Mouse (Mus musculus) liver, embryonic 14.5 days (tissue): ENCODE measurements around the gene Lactbl1.

ENCODE experiments used
- CTCF ChIP-seq: IDR thresholded peaks from 2 replicates; pipeline ENCODE4 v1.5.1; 2016; ENCODE audit warnings: antibody characterized with exemption, low read depth, control low read depth
- EP300 ChIP-seq: IDR thresholded peaks from 2 replicates; pipeline ENCODE4 v1.6.1; 2016; ENCODE audit warnings: antibody characterized with exemption, low read depth

GRCm38 (mm10) chr4:136613657-136614056 lies 8.8 kb upstream of the Lactbl1 start:
- no peak for TF ChIP-seq CTCF
- no peak for TF ChIP-seq EP300
